Mouse (Mus musculus): Measurements from ENCODE around the gene Rptor. TPM values are rescaled to one million over a fixed set of nuclear protein-coding genes. Genes with fewer than 3 reads are reported as not detected.

Gene Rptor
- polyA plus RNA-seq, 1 experiment from 2014 or later = 11.3 TPM

- H3K36me3 ChIP-seq (ENCODE audit: control insufficient read depth, insufficient read depth) = no peaks in the 10 kb centered on the region
- ATAC-seq = no peak
- peaks cover 74% of the 10 kb centered on the region for H3K4me1 ChIP-seq (replicated peaks; ENCODE audit: control insufficient read depth, insufficient read depth, low read length)
- H3K4me2 ChIP-seq (ENCODE audit: low read length) = peak overlapping the region; percentile 21
- no peak overlapping the region for H3K4me3 ChIP-seq (replicated peaks; ENCODE audit: low read length)
- H3K27me3 ChIP-seq (replicated peaks; ENCODE audit: control insufficient read depth, insufficient read depth, low read length) = no peaks in the 10 kb centered on the region
- H3K9ac ChIP-seq (replicated peaks; ENCODE audit: low read depth, low read length) = peak overlapping the region; percentile 35; the same call in 1 of the 2 replicates
- WGBS = 61% methylated on average over 19 of the region's 19 CpGs
- peak overlapping the region; percentile 85 for H3K27ac ChIP-seq (ENCODE audit: low read length)
- no peaks in the 10 kb centered on the region for H3K9me3 ChIP-seq (ENCODE audit: control insufficient read depth, low read length)
Observed at GRCm38 (mm10) chr11:119937772-119938502, 335.2 kb downstream of the Rptor start.

- no peak for ATAC-seq
- Histone ChIP-seq H3K4me3 (replicated peaks; ENCODE audit: low read length) (no peak overlapping the region), H3K36me3 (ENCODE audit: control insufficient read depth, insufficient read depth) (no peaks in the 10 kb centered on the region), H3K27me3 (replicated peaks; ENCODE audit: control insufficient read depth, insufficient read depth, low read length) (no peaks in the 10 kb centered on the region), H3K9me3 (ENCODE audit: control insufficient read depth, low read length) (no peaks in the 10 kb centered on the region), H3K27ac (ENCODE audit: low read length) (peak overlapping the region; percentile 92), H3K4me2 (ENCODE audit: low read length) (peak overlapping the region; percentile 75), H3K9ac (replicated peaks; ENCODE audit: low read depth, low read length) (no peak overlapping the region; the same call in 1 of the 2 replicates), H3K4me1 (replicated peaks; ENCODE audit: control insufficient read depth, insufficient read depth, low read length) (peaks cover 83% of the 10 kb centered on the region)
- WGBS = 45% methylated on average over 8 of the region's 8 CpGs
Observed at GRCm38 (mm10) chr11:119939073-119939710, 336.5 kb downstream of the Rptor start.

GRCm38 (mm10) chr11:119939711-119940106 is 337.0 kb downstream of the Rptor start:
- no peaks in the 10 kb centered on the region for H3K27me3 ChIP-seq (replicated peaks; ENCODE audit: control insufficient read depth, insufficient read depth, low read length)
- peaks cover 84% of the 10 kb centered on the region for H3K4me1 ChIP-seq (replicated peaks; ENCODE audit: control insufficient read depth, insufficient read depth, low read length)
- peak overlapping the region; percentile 75 for H3K4me2 ChIP-seq (ENCODE audit: low read length)
- H3K27ac ChIP-seq (ENCODE audit: low read length) = peak overlapping the region; percentile 92
- H3K9ac ChIP-seq (replicated peaks; ENCODE audit: low read depth, low read length) = no peak overlapping the region
- H3K9me3 ChIP-seq (ENCODE audit: control insufficient read depth, low read length) = no peaks in the 10 kb centered on the region
- H3K4me3 ChIP-seq (replicated peaks; ENCODE audit: low read length) = peak overlapping the region; percentile 23
- 67% methylated on average over 4 of the region's 4 CpGs for WGBS
- no peaks in the 10 kb centered on the region for H3K36me3 ChIP-seq (ENCODE audit: control insufficient read depth, insufficient read depth)
- no peak for ATAC-seq

- Histone ChIP-seq H3K36me3 (ENCODE audit: control insufficient read depth, insufficient read depth) (no peaks in the 10 kb centered on the region), H3K27ac (ENCODE audit: low read length) (peak overlapping the region; percentile 92), H3K4me3 (replicated peaks; ENCODE audit: low read length) (peak overlapping the region; percentile 23), H3K27me3 (replicated peaks; ENCODE audit: control insufficient read depth, insufficient read depth, low read length) (no peaks in the 10 kb centered on the region), H3K9ac (replicated peaks; ENCODE audit: low read depth, low read length) (peak overlapping the region; percentile 46), H3K4me2 (ENCODE audit: low read length) (peak overlapping the region; percentile 75), H3K9me3 (ENCODE audit: control insufficient read depth, low read length) (no peaks in the 10 kb centered on the region), H3K4me1 (replicated peaks; ENCODE audit: control insufficient read depth, insufficient read depth, low read length) (peaks cover 85% of the 10 kb centered on the region)
- no peak for ATAC-seq
- 48% methylated on average over 11 of the region's 11 CpGs for whole genome bisulfite sequencing
Observed at GRCm38 (mm10) chr11:119940142-119940541, 337.4 kb downstream of the Rptor start.

GRCm38 (mm10) chr11:119941794-119942193 is 339.1 kb downstream of the Rptor start:
- Histone ChIP-seq H3K4me1 (replicated peaks; ENCODE audit: control insufficient read depth, insufficient read depth, low read length) (peaks cover 69% of the 10 kb centered on the region), H3K27ac (ENCODE audit: low read length) (peak overlapping the region; percentile 92), H3K36me3 (ENCODE audit: control insufficient read depth, insufficient read depth) (no peaks in the 10 kb centered on the region), H3K9ac (replicated peaks; ENCODE audit: low read depth, low read length) (peak overlapping the region; percentile 75), H3K4me3 (replicated peaks; ENCODE audit: low read length) (peak overlapping the region; percentile 76), H3K4me2 (ENCODE audit: low read length) (peak overlapping the region; percentile 75), H3K9me3 (ENCODE audit: control insufficient read depth, low read length) (no peaks in the 10 kb centered on the region), H3K27me3 (replicated peaks; ENCODE audit: control insufficient read depth, insufficient read depth, low read length) (no peaks in the 10 kb centered on the region)
- ATAC-seq = no peak
- WGBS = 1% methylated on average over 8 of the region's 8 CpGs

- Histone ChIP-seq H3K36me3 (ENCODE audit: control insufficient read depth, insufficient read depth) (no peaks in the 10 kb centered on the region), H3K9me3 (ENCODE audit: control insufficient read depth, low read length) (no peaks in the 10 kb centered on the region), H3K27me3 (replicated peaks; ENCODE audit: control insufficient read depth, insufficient read depth, low read length) (no peaks in the 10 kb centered on the region), H3K4me1 (replicated peaks; ENCODE audit: control insufficient read depth, insufficient read depth, low read length) (peaks cover 66% of the 10 kb centered on the region), H3K4me2 (ENCODE audit: low read length) (peak overlapping the region; percentile 75), H3K4me3 (replicated peaks; ENCODE audit: low read length) (peak overlapping the region; percentile 76), H3K27ac (ENCODE audit: low read length) (peak overlapping the region; percentile 92), H3K9ac (replicated peaks; ENCODE audit: low read depth, low read length) (peak overlapping the region; percentile 75)
- ATAC-seq = peak; percentile 48
- under 1% methylated on average over 43 of the region's 43 CpGs for WGBS
Observed at GRCm38 (mm10) chr11:119942201-119942726, 339.6 kb downstream of the Rptor start.

- H3K4me3 ChIP-seq (replicated peaks; ENCODE audit: low read length) = peak within 1 kb of the TSS; percentile 76
- WGBS = under 1% methylated on average over 51 of the region's 79 CpGs
- peaks cover 60% of the 10 kb centered on the region for H3K4me1 ChIP-seq (replicated peaks; ENCODE audit: control insufficient read depth, insufficient read depth, low read length)
- peak within 1 kb of the TSS; percentile 79 for H3K9ac ChIP-seq (replicated peaks; ENCODE audit: low read depth, low read length)
- peak within 1 kb of the TSS; percentile 97 for H3K4me2 ChIP-seq (ENCODE audit: low read length)
- H3K9me3 ChIP-seq (ENCODE audit: control insufficient read depth, low read length) = no peaks in the 10 kb centered on the region
- H3K27ac ChIP-seq (ENCODE audit: low read length) = peak within 1 kb of the TSS; percentile 92
- no peaks in the 10 kb centered on the region for H3K36me3 ChIP-seq (ENCODE audit: control insufficient read depth, insufficient read depth)
- no peaks in the 10 kb centered on the region for H3K27me3 ChIP-seq (replicated peaks; ENCODE audit: control insufficient read depth, insufficient read depth, low read length)
- ATAC-seq = peak; percentile 95
Observed at GRCm38 (mm10) chr11:119942727-119943427, 340.2 kb downstream of the Rptor start, which contains the start of gene Baiap2. Baiap2 (plus strand) TSS chr11:119942763.

GRCm38 (mm10) chr11:119943428-119943988 is 340.8 kb downstream of the Rptor start:
- H3K4me3 ChIP-seq (replicated peaks; ENCODE audit: low read length) = peak overlapping the region; percentile 76
- no peak overlapping the region for H3K27ac ChIP-seq (ENCODE audit: low read length)
- peak overlapping the region; percentile 97 for H3K4me2 ChIP-seq (ENCODE audit: low read length)
- no peaks in the 10 kb centered on the region for H3K27me3 ChIP-seq (replicated peaks; ENCODE audit: control insufficient read depth, insufficient read depth, low read length)
- no peaks in the 10 kb centered on the region for H3K9me3 ChIP-seq (ENCODE audit: control insufficient read depth, low read length)
- peaks cover 54% of the 10 kb centered on the region for H3K4me1 ChIP-seq (replicated peaks; ENCODE audit: control insufficient read depth, insufficient read depth, low read length)
- WGBS = 7% methylated on average over 29 of the region's 32 CpGs
- H3K36me3 ChIP-seq (ENCODE audit: control insufficient read depth, insufficient read depth) = no peaks in the 10 kb centered on the region
- peak overlapping the region; percentile 79 for H3K9ac ChIP-seq (replicated peaks; ENCODE audit: low read depth, low read length)
- ATAC-seq = peak; percentile 11
